Mouse (Mus musculus): ENCODE measurements around the gene Kcnd3.

The Kcnd3 gene

DNA sequence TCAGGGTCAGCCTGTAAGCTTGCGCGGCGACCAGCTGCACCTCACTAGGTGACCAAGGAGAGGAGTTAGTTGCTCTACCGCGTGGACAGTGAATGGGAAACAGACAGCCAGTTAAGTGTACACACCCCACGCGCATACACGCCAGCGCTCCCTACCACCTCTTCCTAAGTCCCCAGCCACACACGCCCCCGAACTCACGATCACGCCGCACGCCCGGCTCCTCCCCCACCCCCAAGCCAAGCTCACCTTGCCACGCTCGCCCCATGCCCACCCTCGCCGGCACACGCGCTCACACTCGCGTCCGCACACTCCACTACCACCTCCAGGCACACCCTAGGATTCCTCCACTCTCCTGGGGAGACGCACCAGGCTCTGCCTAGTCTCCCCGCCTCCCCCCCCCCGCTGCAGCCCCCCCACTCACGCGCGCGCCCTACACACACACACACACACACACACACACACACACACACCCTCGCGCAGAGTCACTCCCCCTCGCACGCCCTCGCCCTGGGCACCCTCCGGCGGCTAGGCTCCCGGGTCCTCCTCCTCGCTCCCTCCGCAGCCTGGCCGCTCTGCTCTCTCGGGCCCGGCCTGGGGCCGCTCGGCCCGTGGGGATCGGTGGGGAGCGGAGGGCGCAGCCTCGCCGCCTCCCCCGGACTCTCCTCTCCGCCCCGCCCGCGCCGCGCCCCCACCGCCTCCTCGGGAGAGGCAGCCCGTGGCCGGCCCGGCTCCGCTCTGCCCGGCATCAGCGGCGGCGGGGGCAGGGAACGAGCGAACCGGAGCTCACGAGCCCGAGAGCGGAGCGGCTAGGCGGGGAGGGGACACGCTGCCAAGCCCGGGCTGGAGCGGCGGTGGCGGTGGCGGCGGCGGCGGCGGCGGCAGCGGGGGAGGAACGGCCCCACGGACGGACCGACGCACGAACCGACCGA is at the start of gene Kcnd3:
Gene Kcnd3, plus strand, starts transcription at position 704 of the 929 bp plus-strand sequence.
- no peak for DNase-seq (ENCODE audit: low read depth)

DNA sequence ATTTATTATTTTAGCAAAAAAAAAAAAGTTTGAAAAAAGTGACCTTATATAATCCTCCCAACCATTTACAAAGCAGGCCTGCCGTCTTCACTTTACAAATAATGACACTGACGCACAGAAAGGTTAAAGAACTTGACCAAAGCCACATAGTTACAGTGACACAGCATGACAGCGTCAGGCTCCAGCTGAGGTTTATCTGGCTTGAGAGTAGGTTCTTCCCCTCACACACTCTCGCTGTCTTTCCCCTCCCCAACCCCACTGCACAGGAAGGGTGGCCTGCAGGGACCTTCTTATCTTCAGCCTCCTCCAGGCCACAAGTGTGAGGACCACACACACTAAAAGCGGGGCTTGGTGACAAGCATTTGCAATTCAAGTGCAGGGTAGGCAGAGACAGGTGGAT is 49.5 kb upstream of the Kcnd3 start:
- no peak for DNase-seq (ENCODE audit: low read depth)

DNA sequence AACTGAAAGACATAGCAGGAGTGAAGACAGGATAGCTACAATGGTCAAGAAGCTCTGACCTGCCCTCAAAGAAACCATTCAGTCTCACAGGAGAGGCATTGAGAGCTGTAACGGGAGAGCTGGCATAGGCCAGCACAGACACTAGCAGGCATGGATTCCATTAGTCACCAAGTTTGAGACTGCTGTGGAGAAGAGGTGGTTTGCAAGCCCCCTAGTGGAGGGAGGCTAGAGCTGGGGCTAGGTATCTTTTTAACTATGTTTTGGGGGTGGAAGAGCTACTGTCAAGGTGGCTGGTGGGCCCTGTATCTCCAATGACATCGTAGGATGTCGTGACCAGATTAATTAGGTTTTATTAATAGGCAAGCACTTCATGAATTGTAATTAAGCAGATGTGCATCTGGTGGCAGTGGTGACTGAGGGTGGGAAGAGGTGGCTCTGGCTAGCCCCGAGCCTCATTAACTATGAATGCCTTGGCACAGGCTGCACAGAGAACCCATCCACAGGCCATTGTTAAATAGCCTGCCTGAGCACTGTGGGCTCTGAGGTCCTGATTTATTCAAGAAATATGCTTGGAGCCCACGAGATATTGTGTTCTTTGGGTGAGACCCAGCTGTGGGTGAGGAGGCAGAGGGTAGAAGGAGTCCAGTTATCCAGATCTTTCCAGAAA is 48.6 kb upstream of the Kcnd3 start:
- no peak for DNase-seq (ENCODE audit: low read depth)

DNA sequence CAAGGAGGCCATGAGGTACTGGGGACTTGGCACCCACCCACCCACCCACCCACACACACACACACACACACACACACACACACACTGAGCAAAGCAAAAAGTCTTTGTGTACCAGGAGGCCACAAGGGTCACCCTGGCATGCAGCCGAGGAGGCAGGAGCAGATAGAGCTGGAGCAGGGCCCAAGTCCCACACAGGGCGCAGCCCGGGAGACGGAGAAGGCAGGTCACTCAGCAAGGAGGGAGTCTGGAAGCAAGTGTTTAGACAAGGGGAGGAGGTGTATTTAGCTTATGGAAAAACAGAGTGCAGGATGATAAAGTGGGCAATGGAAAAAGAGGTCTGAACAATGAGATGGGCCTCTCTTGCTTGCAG is 48.1 kb upstream of the Kcnd3 start:
- DNase-seq (ENCODE audit: low read depth) = no peak

DNA sequence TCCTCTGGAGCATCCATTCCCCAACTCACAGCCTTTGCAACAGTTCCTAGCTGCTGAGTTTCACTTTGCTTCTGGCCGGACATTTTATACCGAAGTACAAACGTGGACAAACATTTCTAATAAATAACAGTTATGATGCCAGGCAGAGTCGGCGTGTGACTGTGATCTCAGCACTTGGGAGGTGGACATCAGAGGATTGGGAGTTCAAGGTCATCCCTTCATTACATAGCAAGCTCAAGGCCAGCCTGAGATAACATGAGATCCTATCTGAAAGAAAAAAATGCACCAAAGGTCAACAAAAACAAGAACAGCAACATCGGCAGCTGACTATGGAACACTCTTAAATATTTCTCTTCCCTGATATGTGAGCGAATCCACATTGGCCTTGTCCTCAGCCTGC is 46.6 kb upstream of the Kcnd3 start:
- no peak for DNase-seq (ENCODE audit: low read depth)

DNA sequence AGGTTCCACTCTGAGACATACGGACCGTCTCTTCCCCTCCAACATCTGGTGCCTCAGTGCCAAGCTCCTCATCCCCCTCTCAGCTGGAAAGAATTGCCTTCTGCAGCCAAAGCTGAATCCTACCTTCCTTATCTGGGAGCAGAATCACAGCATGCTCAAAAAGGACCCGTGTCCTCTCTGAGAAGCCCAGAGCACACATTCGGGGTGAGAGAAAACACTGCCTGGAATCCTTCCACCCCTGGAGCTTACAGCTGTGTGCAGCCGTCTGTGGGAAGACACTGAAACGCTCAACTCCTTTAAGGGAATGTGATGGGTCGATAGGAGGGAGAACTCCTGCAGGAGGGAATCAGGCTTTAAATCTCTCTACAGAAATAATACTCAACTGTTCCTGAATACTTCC is 46.1 kb upstream of the Kcnd3 start:
- DNase-seq (ENCODE audit: low read depth) = no peak

DNA sequence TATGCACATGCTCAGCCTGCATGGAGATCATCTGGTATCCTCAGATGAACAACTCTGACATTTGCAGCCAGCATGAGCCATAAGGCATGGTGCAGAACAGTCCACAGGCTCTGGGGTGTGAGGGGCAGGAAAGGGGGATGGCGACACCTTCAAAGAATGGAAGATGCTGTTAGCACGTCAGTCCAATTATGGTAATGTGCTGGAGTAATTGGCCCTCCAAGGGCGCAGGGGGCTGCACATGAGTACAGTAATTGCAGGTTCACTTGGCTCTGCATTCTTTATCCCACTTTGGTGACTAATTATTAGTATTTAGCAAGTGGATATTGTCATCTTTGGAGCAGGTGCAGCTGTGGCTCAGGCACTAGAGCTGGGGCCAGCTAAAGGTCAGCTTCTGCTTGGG is 43.9 kb upstream of the Kcnd3 start:
- no peak for DNase-seq (ENCODE audit: low read depth)

DNA sequence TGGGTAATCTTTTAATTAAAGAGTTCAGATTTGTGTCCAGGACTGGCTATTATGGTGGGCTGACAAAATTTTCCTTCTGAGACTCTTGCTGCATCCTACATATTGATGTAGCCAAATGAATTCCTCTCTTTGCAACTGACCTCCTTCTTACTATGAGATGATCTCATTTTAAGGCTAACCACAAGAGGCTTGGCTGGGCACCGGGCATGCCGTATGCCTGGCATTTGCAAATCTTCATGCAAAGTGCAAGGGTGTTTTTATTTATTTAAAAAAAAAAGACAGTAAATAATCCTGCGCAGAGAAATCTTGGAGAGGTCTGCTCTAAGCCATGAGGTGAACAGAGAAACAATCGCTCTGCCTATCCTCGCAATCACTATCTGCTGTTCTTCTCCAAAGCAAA is 41.3 kb upstream of the Kcnd3 start:
- DNase-seq (ENCODE audit: low read depth) = no peak

DNA sequence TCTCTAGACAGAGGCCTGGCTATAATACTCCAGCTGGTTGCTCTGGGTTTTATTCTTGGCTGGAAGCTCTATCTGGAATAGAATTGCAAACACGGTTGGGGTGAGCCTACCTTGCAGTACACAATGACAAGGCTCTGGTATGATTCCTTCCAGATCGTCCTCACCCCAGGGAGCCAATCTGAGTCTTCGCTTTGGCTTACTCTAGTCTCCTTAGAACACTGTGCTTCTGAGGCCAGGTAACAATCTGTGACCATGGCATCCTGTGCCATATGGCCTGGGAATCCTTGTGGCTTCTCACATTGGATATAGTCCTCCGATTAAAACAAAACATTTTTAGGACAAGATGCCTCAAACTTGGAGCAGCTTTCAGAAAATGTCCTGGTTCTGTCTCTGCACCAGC is 40.4 kb upstream of the Kcnd3 start:
- no peak for DNase-seq (ENCODE audit: low read depth)

DNA sequence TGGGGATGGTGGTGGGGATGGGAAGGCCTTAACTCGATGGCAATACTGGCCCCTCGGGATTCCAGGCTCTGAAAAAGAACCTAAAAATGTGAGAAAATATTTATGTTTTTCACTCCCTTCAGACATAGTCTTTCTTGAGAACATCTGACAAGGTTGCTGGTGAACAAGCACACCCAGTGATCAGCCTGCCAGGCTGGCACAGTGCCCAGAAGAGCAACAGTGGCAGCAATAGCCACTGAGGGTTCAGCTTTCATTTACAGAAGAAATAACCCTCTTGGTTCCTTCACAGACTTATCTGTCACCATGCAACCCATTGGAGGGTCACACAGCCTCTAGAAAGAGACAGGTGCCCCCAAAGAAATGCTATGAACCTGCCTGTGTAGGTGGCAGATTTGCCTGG is 39.9 kb upstream of the Kcnd3 start:
- no peak for DNase-seq (ENCODE audit: low read depth)

DNA sequence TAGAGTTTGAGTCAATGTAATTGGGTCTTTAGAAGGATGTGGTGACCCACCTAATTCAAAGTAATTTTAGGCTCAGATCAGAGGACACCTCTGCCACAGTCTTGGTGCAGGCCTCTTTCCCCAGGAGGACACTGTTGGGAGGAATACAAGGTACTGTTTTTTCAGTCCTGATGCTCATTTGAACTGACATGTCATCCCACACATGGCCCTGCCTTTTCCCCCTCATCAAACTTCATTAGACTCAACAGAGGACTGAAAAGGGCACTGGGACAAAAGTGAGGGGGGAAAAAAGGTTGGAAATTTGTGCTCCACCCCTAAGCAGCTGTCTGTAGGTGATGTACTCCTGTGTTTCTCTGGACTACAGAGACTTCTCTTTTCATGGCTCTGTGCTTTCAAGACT is 39.4 kb upstream of the Kcnd3 start:
- no peak for DNase-seq (ENCODE audit: low read depth)

DNA sequence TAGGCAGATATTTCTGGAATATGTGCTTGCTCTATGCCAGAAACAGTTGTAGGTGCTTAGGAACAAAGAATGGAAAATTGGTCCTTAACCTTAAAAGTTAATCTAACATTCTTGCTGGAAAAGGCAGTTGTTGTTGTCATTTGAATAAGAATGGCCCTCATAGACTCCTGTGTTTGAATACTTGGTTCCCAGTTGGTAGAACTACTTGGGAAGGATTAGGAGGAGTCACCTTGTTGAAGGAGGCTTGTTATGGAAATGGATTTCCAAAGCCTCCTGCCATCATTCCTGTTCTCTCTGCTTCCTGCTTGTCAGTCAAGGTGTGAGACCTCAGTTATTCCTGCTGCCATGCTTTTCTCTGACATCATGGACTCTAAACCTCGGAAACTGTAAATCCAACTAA is 33.7 kb upstream of the Kcnd3 start:
- no peak for DNase-seq (ENCODE audit: low read depth)

DNA sequence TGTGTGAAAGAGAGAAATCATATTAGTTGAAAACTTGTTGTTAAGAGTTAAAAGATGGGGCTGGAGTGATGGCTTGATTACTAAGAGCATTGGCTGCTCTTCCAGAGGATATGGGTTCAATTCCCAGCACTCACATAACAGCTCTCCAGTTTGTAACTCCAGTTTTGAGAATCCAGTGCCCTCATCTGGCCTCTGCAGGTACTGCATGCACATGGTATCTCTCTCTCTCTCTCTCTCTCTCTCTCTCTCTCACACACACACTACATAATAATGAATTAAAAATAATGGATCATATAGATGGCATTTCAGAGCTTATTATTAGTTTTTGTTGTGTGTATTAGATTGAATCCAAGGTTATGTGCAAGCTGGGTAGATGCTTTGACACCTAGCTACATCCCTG is 29.7 kb upstream of the Kcnd3 start:
- DNase-seq (ENCODE audit: low read depth) = no peak

DNA sequence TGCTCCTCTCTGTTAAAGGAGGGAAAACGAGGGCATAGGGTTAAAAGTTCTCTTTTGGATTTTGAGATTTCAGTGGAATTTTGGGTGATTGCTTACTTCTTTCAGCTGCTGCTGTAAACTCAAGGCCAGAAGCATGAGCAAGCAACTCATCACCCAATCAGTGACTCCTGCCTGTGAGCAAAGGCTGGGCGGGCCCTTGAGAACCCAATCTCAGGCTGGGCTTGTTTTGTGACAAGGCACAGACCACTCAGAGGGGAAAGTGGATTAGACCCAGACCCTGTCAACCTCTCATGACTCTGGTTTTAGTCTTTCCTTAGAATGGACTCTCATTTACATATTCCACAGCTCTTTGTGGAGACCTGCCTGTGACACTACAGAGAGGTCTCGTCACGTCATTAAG is 28.7 kb upstream of the Kcnd3 start:
- DNase-seq (ENCODE audit: low read depth) = no peak

DNA sequence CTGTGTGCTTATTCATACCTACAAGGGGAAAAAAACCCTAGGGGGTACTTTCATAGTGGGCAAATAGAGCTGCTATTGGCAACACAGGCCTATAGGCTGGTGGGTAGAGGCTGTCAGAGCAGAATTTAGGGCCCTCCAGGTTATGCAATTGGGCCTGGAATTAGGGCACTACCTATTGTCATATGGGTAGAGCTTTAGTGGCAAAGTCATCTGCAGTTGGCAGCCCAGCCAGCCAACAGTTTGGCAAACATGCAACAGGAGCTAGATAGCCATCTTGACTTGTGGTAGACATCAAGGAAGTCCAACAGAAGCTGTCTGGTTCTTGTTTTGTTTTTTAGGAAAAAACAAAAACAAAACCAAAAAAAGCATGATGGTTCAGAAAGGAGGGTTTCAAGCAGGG is 23.5 kb upstream of the Kcnd3 start:
- no peak for DNase-seq (ENCODE audit: low read depth)

DNA sequence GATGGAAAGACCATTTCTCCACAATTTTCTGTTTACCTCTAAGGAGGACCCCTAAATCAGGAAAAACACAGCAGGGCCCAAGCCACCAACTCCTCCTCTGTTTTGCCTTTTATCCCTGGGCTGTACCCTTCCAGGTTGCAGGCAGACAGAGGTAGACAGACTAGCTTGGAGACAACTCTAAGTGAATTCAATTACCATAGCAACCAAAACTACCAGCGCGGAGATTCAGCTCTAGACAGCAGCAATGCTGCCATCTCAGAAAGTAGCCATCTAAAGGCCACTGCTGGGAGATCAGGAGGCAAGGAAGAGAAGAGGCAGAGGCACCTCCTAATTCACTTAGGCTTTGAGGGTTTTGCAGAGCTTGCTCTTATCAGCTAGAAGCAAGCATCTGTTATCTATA is 15.7 kb upstream of the Kcnd3 start:
- no peak for DNase-seq (ENCODE audit: low read depth)

DNA sequence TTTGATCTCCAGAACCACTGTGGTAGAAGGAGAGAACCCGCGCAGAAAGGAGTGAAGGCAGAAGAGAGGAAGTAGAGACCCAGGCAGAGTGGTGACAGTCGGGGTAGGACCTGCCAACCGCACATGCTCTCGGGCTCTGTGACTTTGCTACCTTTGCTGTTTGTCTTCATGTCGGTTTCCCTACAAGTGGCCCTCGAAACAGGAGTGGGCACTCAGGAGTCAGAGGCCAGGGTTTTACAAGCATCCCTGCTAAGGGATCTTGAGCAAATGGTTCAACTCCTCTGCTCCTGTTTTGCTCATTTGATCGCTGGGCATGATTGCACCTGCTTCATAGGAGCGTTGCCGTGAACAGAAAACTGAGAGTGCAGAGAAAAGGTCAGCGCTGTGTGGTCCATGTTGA is 15.2 kb upstream of the Kcnd3 start:
- DNase-seq (ENCODE audit: low read depth) = no peak

DNA sequence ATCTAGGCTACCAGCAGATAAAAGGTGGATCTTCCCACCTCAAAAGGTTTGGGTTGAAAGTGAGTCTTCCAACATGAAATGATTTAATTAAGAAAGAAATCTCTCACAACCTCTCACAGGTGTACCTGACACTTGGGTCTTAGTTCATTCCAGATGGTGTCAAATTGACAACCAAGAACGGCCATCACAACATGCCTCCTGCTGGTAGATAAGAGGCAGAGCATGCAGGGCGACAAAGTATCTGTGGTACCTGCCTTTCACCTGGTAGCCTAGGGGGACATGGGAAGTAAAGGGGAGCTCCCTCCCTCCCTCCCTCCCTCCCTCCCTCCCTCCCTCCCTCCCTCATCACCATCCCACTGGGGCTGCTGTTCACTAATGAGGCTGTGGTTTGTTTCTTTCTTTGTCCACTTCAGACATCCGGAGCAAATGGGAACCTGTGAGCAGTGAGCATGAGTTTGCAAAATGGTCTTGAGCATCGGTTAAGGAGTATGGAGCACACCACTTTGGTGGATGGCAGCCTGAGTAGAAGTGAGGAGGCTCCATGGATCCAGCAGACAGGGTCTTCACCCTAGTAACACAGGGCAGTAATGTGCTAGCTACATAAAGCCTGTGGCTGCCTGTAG is 11.1 kb upstream of the Kcnd3 start:
- DNase-seq (ENCODE audit: low read depth) = no peak

DNA sequence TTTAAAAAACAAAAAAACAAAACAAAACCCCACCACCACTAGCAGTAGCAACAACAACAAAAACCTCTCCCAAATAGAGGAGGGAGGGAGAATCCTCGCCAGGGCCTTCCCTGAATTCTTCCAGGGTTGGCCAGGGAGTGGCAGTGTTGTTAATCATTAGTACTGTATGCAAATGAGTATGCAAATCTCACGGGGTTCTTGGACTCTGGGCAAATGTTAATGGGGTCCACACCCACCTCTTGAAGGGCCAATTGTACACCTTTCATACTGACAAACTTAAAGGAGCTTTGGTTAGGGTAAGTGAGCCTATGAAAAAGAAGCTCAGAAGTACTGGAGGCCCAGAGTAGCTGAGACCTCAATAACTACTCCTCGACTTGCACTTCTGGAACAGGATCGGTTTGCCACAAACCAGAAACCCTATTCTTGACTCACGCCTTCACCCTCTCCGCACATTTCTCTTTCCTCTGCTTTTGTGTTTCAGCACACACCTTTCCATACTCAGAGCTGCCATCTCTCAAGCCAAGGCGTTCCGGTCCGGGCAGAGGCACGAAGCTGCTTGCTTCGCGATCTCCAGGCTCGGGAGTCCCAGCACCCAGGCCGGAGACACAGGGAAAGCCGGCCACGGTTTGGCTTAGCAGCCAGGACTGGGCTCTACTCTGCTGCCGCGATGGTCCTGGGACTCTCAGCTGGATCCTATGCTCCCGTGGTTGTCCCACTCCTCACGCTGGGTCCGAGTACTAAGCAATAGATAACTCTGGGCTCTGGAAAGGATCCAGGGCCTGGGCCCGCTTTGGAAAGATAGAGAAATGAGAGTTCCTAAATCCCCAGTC is 1.3 kb upstream of the Kcnd3 start:
- DNase-seq (ENCODE audit: low read depth) = no peak

DNA sequence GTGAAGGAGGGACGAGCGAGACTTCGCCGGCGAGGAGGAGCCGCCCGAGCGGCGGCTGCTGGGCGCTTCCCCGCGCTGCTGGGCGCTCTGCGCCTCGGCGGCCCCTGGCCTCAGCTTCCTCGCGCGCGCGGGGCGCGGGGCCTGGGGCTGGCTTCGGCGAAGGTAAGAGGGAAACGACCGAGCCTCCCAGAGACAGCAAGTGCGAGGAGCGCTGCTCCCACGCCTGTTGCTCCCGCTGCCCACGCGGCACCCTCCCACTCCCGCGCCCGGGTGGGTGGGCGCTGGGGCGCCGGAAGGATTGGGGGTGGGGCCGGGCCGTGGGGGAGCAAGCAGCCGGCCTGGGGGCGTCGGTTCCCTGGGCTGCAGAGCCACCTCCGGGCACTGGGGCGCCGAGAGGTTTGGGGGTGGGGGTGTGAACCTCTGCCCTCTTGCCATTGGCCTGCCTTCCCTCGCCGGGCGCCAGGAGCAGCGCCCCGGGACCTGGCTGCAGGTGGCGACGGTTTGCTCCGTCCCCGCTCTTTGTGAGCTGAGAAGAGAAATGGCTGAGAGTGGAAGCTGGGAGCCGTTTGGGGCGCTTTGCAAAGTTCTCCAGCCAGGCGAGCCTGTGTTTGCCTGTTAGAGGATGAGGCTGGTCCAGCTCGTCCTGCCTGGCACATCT is 555 bp downstream of the Kcnd3 start:
- DNase-seq (ENCODE audit: low read depth) = no peak

DNA sequence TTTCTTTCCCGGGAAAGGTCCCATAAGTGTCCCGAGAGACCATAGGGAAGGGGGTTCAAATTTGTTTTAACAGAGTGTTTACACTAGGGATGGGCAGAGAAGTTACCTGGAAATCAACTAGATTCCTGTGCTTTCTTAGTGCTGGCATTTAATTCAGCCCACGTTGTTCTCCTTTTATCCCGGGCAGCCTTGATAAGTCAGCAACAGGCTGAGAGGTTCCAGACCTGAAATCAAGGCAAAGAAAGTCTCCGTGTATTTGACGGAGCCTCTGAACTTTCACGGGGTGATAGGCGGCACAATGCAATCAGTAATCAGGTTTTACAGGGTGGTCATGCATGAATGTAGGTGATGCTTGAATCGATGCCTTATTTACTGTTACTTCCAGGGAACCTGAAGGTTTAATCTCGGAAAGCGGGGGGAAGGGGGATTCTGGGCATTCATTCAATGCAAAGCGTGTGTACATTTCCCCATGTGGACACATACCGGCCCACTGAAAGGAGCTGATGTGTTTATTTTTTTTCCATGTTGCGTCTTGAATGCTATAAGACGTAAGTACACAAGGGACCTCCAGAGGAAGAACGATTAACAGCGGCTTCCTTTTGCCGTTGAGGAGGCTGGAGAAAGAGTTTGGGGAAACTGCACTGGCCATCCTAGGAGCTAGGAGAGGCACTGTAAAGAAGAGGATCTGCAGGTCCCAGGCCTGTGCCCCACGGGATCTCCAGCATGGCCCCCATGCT is 1.3 kb downstream of the Kcnd3 start:
- no peak for DNase-seq (ENCODE audit: low read depth)
